Mouse (Mus musculus): ENCODE results near the gene Bptf.

DNA sequence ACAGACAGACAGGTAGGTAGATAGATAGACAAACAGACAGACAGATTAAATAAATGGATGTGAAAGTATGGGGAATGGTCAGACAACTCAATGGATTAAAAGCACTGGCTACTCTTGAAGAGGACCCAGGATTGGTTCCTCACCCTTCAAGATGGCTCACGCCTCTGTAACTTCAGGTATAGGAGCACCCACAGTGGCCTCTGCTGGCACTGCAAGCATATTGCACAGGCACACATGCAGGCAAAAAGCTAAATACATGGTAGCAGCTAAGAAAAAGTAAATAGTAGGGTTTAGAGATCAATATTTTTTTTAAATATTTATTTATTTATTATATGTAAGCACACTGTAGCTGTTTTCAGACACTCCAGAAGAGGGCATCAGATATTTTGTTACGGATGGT lies 23.0 kb downstream of the Bptf start:
- TF ChIP-seq USF1 (IDR thresholded peaks at IDR 0.05; ENCODE audit: low read depth) (no peak), POLR2A (IDR thresholded peaks at IDR 0.05; ENCODE audit: insufficient read length, low read depth) (no peak), MAX (IDR thresholded peaks at IDR 0.05; ENCODE audit: low read depth) (no peak), MYOG (IDR thresholded peaks at IDR 0.05; ENCODE audit: control insufficient read depth in 1 of 3, insufficient read depth in 1 of 3, insufficient read length in 2 of 3, low read depth in 2 of 3) (no peak), CEBPB (IDR thresholded peaks at IDR 0.05; ENCODE audit: insufficient read depth, poor library complexity, severe bottlenecking) (no peak), POLR2AphosphoS2 (IDR thresholded peaks at IDR 0.05; ENCODE audit: insufficient read length, low read depth) (no peak), MYOD1 (IDR thresholded peaks at IDR 0.05; ENCODE audit: control insufficient read depth in 1 of 3, insufficient read length in 2 of 3, low read depth in 2 of 3) (no peak), SRF (IDR thresholded peaks at IDR 0.05; ENCODE audit: control insufficient read depth, insufficient read length, low read depth) (no peak)

Measured in myocyte (in vitro differentiated cells).